ENCODE assay signal across 10 mouse cellular contexts in genomic region chr8:61480260-61480967, GRCm38 (mm10). TPM values are rescaled to one million over a fixed set of nuclear protein-coding genes. Genes with fewer than 3 reads are reported as not detected.
DNase-seq lines count a peak whose midpoint lies in the region; ATAC-seq and TF ChIP-seq lines count a peak whose summit lies in the region.
"Had no signal": no experiment of that assay in that cellular context is flagged by ENCODE, and none has a peak within 500 bp of the region (broad histone marks: within the 10 kb centered on the region; RNA-seq: fewer than 3 reads in every experiment).

No protein-coding gene starts in this region.

- no peaks in the 10 kb centered on the region for H3K36me3 ChIP-seq in lung, embryonic 14.5 days (ENCODE audit: insufficient read depth)
- no peaks in the 10 kb centered on the region for H3K36me3 ChIP-seq in forebrain, embryonic 14.5 days (ENCODE audit: control insufficient read depth, insufficient read depth, low read length)
- H3K36me3 ChIP-seq in hindbrain, embryonic 13.5 days, result no peaks in the 10 kb centered on the region
- H3K36me3 ChIP-seq in neural tube, embryonic 15.5 days, result no peaks in the 10 kb centered on the region
- H3K36me3 ChIP-seq: heart, embryonic 13.5 days; limb, embryonic 13.5 days; lung, embryonic 15.5 days had no signal

- no peaks in the 10 kb centered on the region for H3K27me3 ChIP-seq in lung, embryonic 14.5 days (ENCODE audit: insufficient read depth, low read length)
- no peaks in the 10 kb centered on the region for H3K27me3 ChIP-seq in forebrain, embryonic 14.5 days (replicated peaks; ENCODE audit: control insufficient read depth, insufficient read depth, low read length)
- H3K27me3 ChIP-seq in hindbrain, embryonic 13.5 days, result no peaks in the 10 kb centered on the region
- H3K27me3 ChIP-seq in neural tube, embryonic 15.5 days (replicated peaks), result no peaks in the 10 kb centered on the region
- H3K27me3 ChIP-seq: heart, embryonic 13.5 days; limb, embryonic 13.5 days; lung, embryonic 15.5 days had no signal

- no peaks in the 10 kb centered on the region for H3K4me1 ChIP-seq in lung, embryonic 14.5 days (ENCODE audit: insufficient read depth)
- H3K4me1 ChIP-seq in forebrain, embryonic 14.5 days (ENCODE audit: control insufficient read depth, insufficient read depth, low read length), result no peaks in the 10 kb centered on the region
- no peaks in the 10 kb centered on the region for H3K4me1 ChIP-seq in hindbrain, embryonic 13.5 days (replicated peaks)
- no peaks in the 10 kb centered on the region for H3K4me1 ChIP-seq in neural tube, embryonic 15.5 days
- H3K4me1 ChIP-seq: heart, embryonic 13.5 days; limb, embryonic 13.5 days had no signal

- no peak overlapping the region for H3K4me2 ChIP-seq in lung, embryonic 14.5 days
- H3K4me2 ChIP-seq in forebrain, embryonic 14.5 days (ENCODE audit: low read length), result no peak overlapping the region
- H3K4me2 ChIP-seq in hindbrain, embryonic 13.5 days, result no peak overlapping the region
- no peak overlapping the region for H3K4me2 ChIP-seq in neural tube, embryonic 15.5 days
- H3K4me2 ChIP-seq: heart, embryonic 13.5 days; limb, embryonic 13.5 days; lung, embryonic 15.5 days had no signal

- peak; percentile 15 for DNase-seq in lung, embryonic 14.5 days
- DNase-seq in lung, postnatal 25 days (ENCODE audit: low spot score), result no peak
- DNase-seq in forebrain, embryonic 14.5 days (ENCODE audit: low spot score), result peak; percentile 8
- no peak for DNase-seq in kidney, adult 9 months
- no peak for DNase-seq in embryo, embryonic 9.5 days (ENCODE audit: extremely low spot score)

- peak; percentile 39; the same call in 1 of the 2 replicates for ATAC-seq in lung, embryonic 14.5 days (ENCODE audit: insufficient read depth)
- peak; percentile 20; the same call in 1 of the 2 replicates for ATAC-seq in forebrain, embryonic 14.5 days
- ATAC-seq in hindbrain, embryonic 13.5 days (ENCODE audit: low FRiP score), result 0 out of 2 replicates have a peak, but pooled peaks have one; percentile 30
- ATAC-seq in neural tube, embryonic 15.5 days (ENCODE audit: low FRiP score), result 0 out of 2 replicates have a peak, but pooled peaks have one; percentile 3

- H3K9me3 ChIP-seq in lung, embryonic 14.5 days (ENCODE audit: low read depth, low read length), result no peaks in the 10 kb centered on the region
- no peaks in the 10 kb centered on the region for H3K9me3 ChIP-seq in forebrain, embryonic 14.5 days (replicated peaks; ENCODE audit: control insufficient read depth, low read length)
- H3K9me3 ChIP-seq in hindbrain, embryonic 13.5 days, result no peaks in the 10 kb centered on the region
- no peaks in the 10 kb centered on the region for H3K9me3 ChIP-seq in neural tube, embryonic 15.5 days (replicated peaks)
- H3K9me3 ChIP-seq: heart, embryonic 13.5 days; limb, embryonic 13.5 days; lung, embryonic 15.5 days had no signal

- no peak overlapping the region for H3K4me3 ChIP-seq in lung, embryonic 14.5 days (ENCODE audit: low read depth, low read length)
- H3K4me3 ChIP-seq in forebrain, embryonic 14.5 days (ENCODE audit: low read depth, low read length), result no peak overlapping the region
- H3K4me3 ChIP-seq in hindbrain, embryonic 13.5 days, result no peak overlapping the region
- H3K4me3 ChIP-seq in neural tube, embryonic 15.5 days (replicated peaks), result no peak overlapping the region
- H3K4me3 ChIP-seq: heart, embryonic 13.5 days; limb, embryonic 13.5 days; lung, embryonic 15.5 days had no signal

- TF ChIP-seq CTCF in lung, embryonic 14.5 days (IDR thresholded peaks at IDR 0.05; ENCODE audit: low read depth), result no peak

- H3K27ac ChIP-seq in lung, embryonic 14.5 days (ENCODE audit: low read depth), result no peak overlapping the region
- H3K27ac ChIP-seq in forebrain, embryonic 14.5 days (ENCODE audit: low read depth, low read length), result no peak overlapping the region
- H3K27ac ChIP-seq in hindbrain, embryonic 13.5 days, result no peak overlapping the region
- H3K27ac ChIP-seq in neural tube, embryonic 15.5 days (replicated peaks), result no peak overlapping the region
- H3K27ac ChIP-seq: heart, embryonic 13.5 days; limb, embryonic 13.5 days; lung, embryonic 15.5 days had no signal

- no peak overlapping the region for H3K9ac ChIP-seq in lung, embryonic 14.5 days
- no peak overlapping the region for H3K9ac ChIP-seq in forebrain, embryonic 14.5 days (ENCODE audit: low read length)
- no peak overlapping the region for H3K9ac ChIP-seq in hindbrain, embryonic 13.5 days
- H3K9ac ChIP-seq in neural tube, embryonic 15.5 days (replicated peaks), result no peak overlapping the region
- H3K9ac ChIP-seq: heart, embryonic 13.5 days; limb, embryonic 13.5 days; lung, embryonic 15.5 days had no signal

- WGBS in lung, embryonic 14.5 days, result 83% methylated on average over 14 of the region's 14 CpGs
- WGBS in forebrain, embryonic 14.5 days, result 82% methylated on average over 14 of the region's 14 CpGs
- WGBS in hindbrain, embryonic 13.5 days, result 92% methylated on average over 14 of the region's 14 CpGs
- WGBS in neural tube, embryonic 15.5 days, result 85% methylated on average over 14 of the region's 14 CpGs

RNA-seq across cellular contexts. Expression of gene Cbr4, which starts 7.1 kb away (rescaled TPM):
- polyA plus RNA-seq in lung, embryonic 14.5 days (2014; fragmentation: Nextera tagmentation; extraction: Ambion mirVana), result 26.4 and 31.6 TPM in 2 replicates
- 29.5 and 32.8 TPM in 2 replicates for polyA plus RNA-seq in forebrain, embryonic 14.5 days (2014; fragmentation: Nextera tagmentation; extraction: Ambion mirVana)
- polyA plus RNA-seq in hindbrain, embryonic 13.5 days (2015; fragmentation: Nextera tagmentation; extraction: Ambion mirVana), result 21.7 and 23.0 TPM in 2 replicates
- polyA plus RNA-seq in neural tube, embryonic 15.5 days (2015; fragmentation: Nextera tagmentation; extraction: Ambion mirVana), result 17.2 and 25.4 TPM in 2 replicates

Comparison
In these comparisons a context has a peak if more than half of its experiments do, and no peak if none do; other contexts are left out.
1. DNase-seq: peak in lung, embryonic 14.5 days (single experiment) and forebrain, embryonic 14.5 days (single experiment); none in lung, postnatal 25 days (single experiment), kidney, adult 9 months (single experiment) and embryo, embryonic 9.5 days (single experiment).
2. Peak in every context shown above with its lines, with median percentiles within 50 percentile points of each other: ATAC-seq.